Mouse (Mus musculus): ENCODE results near the gene 6430628N08Rik.

6430628N08Rik gene

GRCm38 (mm10) chr4:115890553-115890952 is at the start of gene 6430628N08Rik:
6430628N08Rik (plus strand) TSS chr4:115890665.
- no peak for DNase-seq (ENCODE audit: low spot score in 2 of 2)

GRCm38 (mm10) chr4:115840842-115841241 is 49.6 kb upstream of the 6430628N08Rik start:
- DNase-seq (ENCODE audit: low spot score in 2 of 2) = no peak

GRCm38 (mm10) chr4:115846656-115847055 is 43.8 kb upstream of the 6430628N08Rik start:
- DNase-seq (ENCODE audit: low spot score in 2 of 2) = no peak

- DNase-seq (ENCODE audit: low spot score in 2 of 2) = no peak
Measured at GRCm38 (mm10) chr4:115847377-115847776, 43.1 kb upstream of the 6430628N08Rik start.

- DNase-seq (ENCODE audit: low spot score in 2 of 2) = no peak
Measured at GRCm38 (mm10) chr4:115848083-115848482, 42.4 kb upstream of the 6430628N08Rik start.

GRCm38 (mm10) chr4:115848990-115849677 is 41.3 kb upstream of the 6430628N08Rik start:
- DNase-seq (ENCODE audit: low spot score in 2 of 2) = no peak

- DNase-seq (ENCODE audit: low spot score in 2 of 2) = no peak
Measured at GRCm38 (mm10) chr4:115850111-115850510, 40.4 kb upstream of the 6430628N08Rik start.

- DNase-seq (ENCODE audit: low spot score in 2 of 2) = no peak
Measured at GRCm38 (mm10) chr4:115850631-115851030, 39.8 kb upstream of the 6430628N08Rik start.

- no peak for DNase-seq (ENCODE audit: low spot score in 2 of 2)
Measured at GRCm38 (mm10) chr4:115851569-115851968, 38.9 kb upstream of the 6430628N08Rik start.

GRCm38 (mm10) chr4:115855100-115855499 is 35.4 kb upstream of the 6430628N08Rik start:
- DNase-seq (ENCODE audit: low spot score in 2 of 2) = no peak

GRCm38 (mm10) chr4:115855609-115856008 is 34.9 kb upstream of the 6430628N08Rik start:
- DNase-seq (ENCODE audit: low spot score in 2 of 2) = no peak

GRCm38 (mm10) chr4:115856282-115856681 is 34.2 kb upstream of the 6430628N08Rik start:
- no peak for DNase-seq (ENCODE audit: low spot score in 2 of 2)

- DNase-seq (ENCODE audit: low spot score in 2 of 2) = no peak
Measured at GRCm38 (mm10) chr4:115857293-115857883, 33.1 kb upstream of the 6430628N08Rik start.

- DNase-seq (ENCODE audit: low spot score in 2 of 2) = no peak
Measured at GRCm38 (mm10) chr4:115863352-115863751, 27.1 kb upstream of the 6430628N08Rik start.

GRCm38 (mm10) chr4:115863880-115864279 is 26.6 kb upstream of the 6430628N08Rik start:
- DNase-seq (ENCODE audit: low spot score in 2 of 2) = no peak

- DNase-seq (ENCODE audit: low spot score in 2 of 2) = no peak
Measured at GRCm38 (mm10) chr4:115869512-115870210, 20.8 kb upstream of the 6430628N08Rik start.

- DNase-seq (ENCODE audit: low spot score in 2 of 2) = no peak
Measured at GRCm38 (mm10) chr4:115873231-115873630, 17.2 kb upstream of the 6430628N08Rik start.

- no peak for DNase-seq (ENCODE audit: low spot score in 2 of 2)
Measured at GRCm38 (mm10) chr4:115878216-115878678, 12.2 kb upstream of the 6430628N08Rik start.

GRCm38 (mm10) chr4:115878828-115879227 is 11.6 kb upstream of the 6430628N08Rik start:
- no peak for DNase-seq (ENCODE audit: low spot score in 2 of 2)

GRCm38 (mm10) chr4:115881183-115881582 is 9.3 kb upstream of the 6430628N08Rik start:
- no peak for DNase-seq (ENCODE audit: low spot score in 2 of 2)

- DNase-seq (ENCODE audit: low spot score in 2 of 2) = no peak
Measured at GRCm38 (mm10) chr4:115882195-115882594, 8.3 kb upstream of the 6430628N08Rik start.

GRCm38 (mm10) chr4:115884022-115884421 is 6.4 kb upstream of the 6430628N08Rik start, which contains the start of gene Kncn:
Kncn (plus strand) TSS chr4:115884400.
- no peak for DNase-seq (ENCODE audit: low spot score in 2 of 2)

- DNase-seq (ENCODE audit: low spot score in 2 of 2) = no peak
Measured at GRCm38 (mm10) chr4:115885846-115886245, 4.6 kb upstream of the 6430628N08Rik start.

All from thymus, postnatal 10 days (tissue).